Mouse (Mus musculus) testis, adult 10 weeks (tissue): Measurements from ENCODE around the gene Zfp141. TPM values are rescaled to one million over a fixed set of nuclear protein-coding genes. Genes with fewer than 3 reads are reported as not detected.

Experiments
- polyA plus RNA-seq: library from polyadenylated mRNA; stranded (reverse); fragments of 350-450 nt; fragmentation: Illumina TruSeq; extraction: RNeasy Lipid Tissue Mini Kit (QIAGEN cat#74804); gene quantifications from one replicate; pipeline ENCODE4 v1.2.3, GENCODE M21; 2014; ENCODE audit warnings: low read depth, low replicate concordance

The Zfp141 gene
- 19.4 TPM for polyA plus RNA-seq

GRCm38 (mm10) chr7:42505588-42505987 lies at the start of gene Zfp141:
Gene Zfp141 (minus strand): TSS chr7:42505740.

GRCm38 (mm10) chr7:42447850-42448249 lies 57.7 kb downstream of the Zfp141 start, which contains the start of gene 4933421I07Rik:
Gene 4933421I07Rik (minus strand): TSS chr7:42448120.

Other genes with a start within 250 kb of the Zfp141 start
- not detected for gene Vmn2r61, start 245.7 kb downstream of the Zfp141 start, polyA plus RNA-seq
- gene 4933421I07Rik, start 57.6 kb downstream of the Zfp141 start, polyA plus RNA-seq = 13.1 TPM
- gene Gm21028, start 72.8 kb upstream of the Zfp141 start, polyA plus RNA-seq = not detected
- gene Zfp977, start 86.8 kb upstream of the Zfp141 start, polyA plus RNA-seq = 13.2 TPM
- 11.3 TPM for gene Zfp976, start 136.8 kb upstream of the Zfp141 start, polyA plus RNA-seq
- gene Zfp975, start 187.0 kb upstream of the Zfp141 start, polyA plus RNA-seq = 10.8 TPM
- gene Gm17067, start 221.3 kb upstream of the Zfp141 start, polyA plus RNA-seq = 27.1 TPM